Mouse (Mus musculus) brain, embryonic 14.5 days (tissue): ENCODE results near the gene Gsg1l.

ENCODE experiments used
- CTCF ChIP-seq: fragments of 200-500 bp; IDR thresholded peaks from 2 replicates; pipeline ENCODE4 v1.5.1; 2012; ENCODE audit warnings: inconsistent platforms, mild to moderate bottlenecking, moderate library complexity, borderline replicate concordance; ENCODE audit not compliant: insufficient read depth, insufficient read length; ENCODE audit errors: extremely low read depth
- POLR2A ChIP-seq: fragments of 200-500 bp; IDR thresholded peaks from 2 replicates; pipeline ENCODE4 v1.6.1; 2012; ENCODE audit warnings: mild to moderate bottlenecking, inconsistent platforms, borderline replicate concordance; ENCODE audit not compliant: poor library complexity, insufficient read depth, insufficient read length, severe bottlenecking; ENCODE audit errors: extremely low read depth

GRCm38 (mm10) chr7:125979591-125979990 lies 102.6 kb downstream of the Gsg1l start:
- no peak for TF ChIP-seq POLR2A
- no peak for TF ChIP-seq CTCF
